Mouse (Mus musculus): ENCODE results near the gene Tyw1.

GRCm38 (mm10) chr5:130278011-130278472 lies 22.6 kb downstream of the Tyw1 start:
- TF ChIP-seq EP300 (IDR thresholded peaks at IDR 0.05; ENCODE audit: low read depth): no peak
- TF ChIP-seq CTCF (IDR thresholded peaks at IDR 0.05; ENCODE audit: low read depth): no peak

Data from liver, postnatal 0 days (tissue).